Mouse (Mus musculus): ENCODE data around the gene Vax2. TPM values are rescaled to one million over a fixed set of nuclear protein-coding genes. Genes with fewer than 3 reads are reported as not detected.
A peak's percentile ranks its signal among the peaks of the same experiment; 100 is the strongest.

Gene Vax2
- polyA plus RNA-seq, 1 experiment = not detected

DNA sequence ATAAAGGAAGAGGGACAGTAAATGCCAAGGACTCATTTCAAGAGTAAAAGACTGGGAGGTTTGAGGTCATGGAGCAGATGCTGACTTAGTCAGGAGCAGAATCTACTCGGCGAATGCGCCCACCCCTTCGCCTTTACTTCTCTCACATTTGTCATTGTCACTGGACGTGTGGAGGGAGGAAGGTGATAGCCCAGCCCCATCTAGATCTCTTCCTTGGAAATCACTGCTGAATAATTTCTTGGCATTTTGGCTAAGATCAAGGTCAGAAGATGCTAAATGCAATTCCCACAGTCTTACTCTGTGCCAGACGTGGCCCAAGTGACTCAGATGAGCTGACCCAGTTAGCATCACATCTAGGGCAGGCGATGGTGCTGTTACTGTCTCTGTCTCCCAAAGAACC lies 67.2 kb downstream of the Vax2 start:
- WGBS = 81% methylated on average over 7 of the region's 7 CpGs
- Histone ChIP-seq H3K4me1 (ENCODE audit: control insufficient read depth, insufficient read depth, low read length) (no peaks in the 10 kb centered on the region; the same call in 1 of the 2 replicates), H3K27ac (ENCODE audit: control insufficient read depth, insufficient read depth, low read depth, low read length, poor library complexity) (no peak overlapping the region), H3K4me3 (replicated peaks; ENCODE audit: control insufficient read depth, low read depth, low read length) (no peak overlapping the region)
- TF ChIP-seq POLR2A (IDR thresholded peaks at IDR 0.05; ENCODE audit: borderline replicate concordance, control insufficient read depth, low read depth, low read length) (no peak), CTCF (IDR thresholded peaks at IDR 0.05; ENCODE audit: control insufficient read depth, insufficient read depth, low read length) (no peak)

DNA sequence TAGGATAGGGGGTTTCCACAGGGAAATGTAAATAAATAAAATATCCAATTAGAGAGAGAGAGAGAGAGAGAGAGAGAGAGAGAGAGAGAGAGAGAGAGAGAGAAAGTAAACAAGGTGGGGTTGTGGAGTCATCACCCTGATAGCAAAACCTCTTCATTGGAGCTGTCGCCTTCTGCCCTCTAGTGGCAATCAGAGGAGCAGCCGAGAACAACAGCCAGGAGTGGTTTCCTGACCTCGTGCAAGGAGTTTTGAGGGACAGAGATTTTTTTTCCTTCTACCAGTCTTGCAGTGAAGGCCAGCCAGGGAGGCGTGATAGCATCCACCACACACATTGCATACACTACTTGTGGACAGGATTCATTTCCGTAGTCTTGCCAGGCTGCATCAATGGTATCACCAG lies 68.0 kb downstream of the Vax2 start:
- WGBS = 10% methylated on average over 5 of the region's 5 CpGs
- Histone ChIP-seq H3K4me3 (replicated peaks; ENCODE audit: control insufficient read depth, low read depth, low read length) (no peak overlapping the region), H3K27ac (ENCODE audit: control insufficient read depth, insufficient read depth, low read depth, low read length, poor library complexity) (no peak overlapping the region), H3K4me1 (ENCODE audit: control insufficient read depth, insufficient read depth, low read length) (no peaks in the 10 kb centered on the region; the same call in 1 of the 2 replicates)
- no peak for TF ChIP-seq POLR2A (IDR thresholded peaks at IDR 0.05; ENCODE audit: borderline replicate concordance, control insufficient read depth, low read depth, low read length)
- peak; percentile 77 for TF ChIP-seq CTCF (IDR thresholded peaks at IDR 0.05; ENCODE audit: control insufficient read depth, insufficient read depth, low read length)

DNA sequence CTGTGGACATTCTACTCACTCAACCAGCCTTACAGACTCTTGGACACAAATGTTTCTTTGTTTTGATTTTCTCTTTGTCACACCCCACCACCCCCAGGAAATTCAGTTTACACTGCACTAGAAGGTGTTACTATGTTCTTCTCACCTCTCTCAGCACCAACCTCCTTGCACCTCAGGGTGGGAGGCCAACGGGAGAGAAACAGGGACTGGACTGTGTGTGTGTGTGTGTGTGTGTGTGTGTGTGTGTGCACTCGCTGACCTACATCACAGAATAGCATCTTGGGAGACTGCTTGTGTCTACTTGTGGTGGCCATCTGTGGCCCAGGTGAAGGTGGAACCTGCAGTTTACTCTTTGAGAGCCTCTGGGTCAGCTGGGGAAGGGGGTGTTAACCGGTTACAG lies 75.4 kb downstream of the Vax2 start:
- Histone ChIP-seq H3K4me3 (replicated peaks; ENCODE audit: control insufficient read depth, low read depth, low read length) (no peak overlapping the region), H3K27ac (ENCODE audit: control insufficient read depth, insufficient read depth, low read depth, low read length, poor library complexity) (no peak overlapping the region), H3K4me1 (ENCODE audit: control insufficient read depth, insufficient read depth, low read length) (no peaks in the 10 kb centered on the region; the same call in 1 of the 2 replicates)
- TF ChIP-seq POLR2A (IDR thresholded peaks at IDR 0.05; ENCODE audit: borderline replicate concordance, control insufficient read depth, low read depth, low read length) (no peak), CTCF (IDR thresholded peaks at IDR 0.05; ENCODE audit: control insufficient read depth, insufficient read depth, low read length) (no peak)
- 77% methylated on average over 3 of the region's 3 CpGs for WGBS

Other genes with a start within 250 kb of the Vax2 start
- 24.0 and 38.4 TPM in 2 replicates for gene Dguok, start 204.3 kb upstream of the Vax2 start, polyA plus RNA-seq (2011; ENCODE audit: insufficient read depth, insufficient read length, low replicate concordance, missing spikeins)
- gene Actg2, start 175.0 kb upstream of the Vax2 start, polyA plus RNA-seq (2011; ENCODE audit: insufficient read depth, insufficient read length, low replicate concordance, missing spikeins) = 3.2 TPM in 1 of 2 replicates, not detected in the other
- gene Stambp, start 138.5 kb upstream of the Vax2 start, polyA plus RNA-seq (2011; ENCODE audit: insufficient read depth, insufficient read length, low replicate concordance, missing spikeins) = 5.0 and 14.6 TPM in 2 replicates
- 1.6 TPM in 1 of 2 replicates, not detected in the other for gene Clec4f, start 55.1 kb upstream of the Vax2 start, polyA plus RNA-seq (2011; ENCODE audit: insufficient read depth, insufficient read length, low replicate concordance, missing spikeins)
- gene Cd207, start 33.4 kb upstream of the Vax2 start, polyA plus RNA-seq (2011; ENCODE audit: insufficient read depth, insufficient read length, low replicate concordance, missing spikeins) = not detected in 2 replicates
- gene Atp6v1b1, start 31.7 kb downstream of the Vax2 start, polyA plus RNA-seq (2011; ENCODE audit: insufficient read depth, insufficient read length, low replicate concordance, missing spikeins) = not detected in 2 replicates
- not detected in 2 replicates for gene Ankrd53, start 51.4 kb downstream of the Vax2 start, polyA plus RNA-seq (2011; ENCODE audit: insufficient read depth, insufficient read length, low replicate concordance, missing spikeins)
- gene Tex261, start 64.5 kb downstream of the Vax2 start, polyA plus RNA-seq (2011; ENCODE audit: insufficient read depth, insufficient read length, low replicate concordance, missing spikeins) = 23.5 and 30.4 TPM in 2 replicates
- gene Nagk, start 83.7 kb downstream of the Vax2 start, polyA plus RNA-seq (2011; ENCODE audit: insufficient read depth, insufficient read length, low replicate concordance, missing spikeins) = 35.4 and 59.8 TPM in 2 replicates
- 3.0 and 9.7 TPM in 2 replicates for gene Paip2b, start 120.5 kb downstream of the Vax2 start, polyA plus RNA-seq (2011; ENCODE audit: insufficient read depth, insufficient read length, low replicate concordance, missing spikeins)
- gene Zfp638, start 155.8 kb downstream of the Vax2 start, polyA plus RNA-seq (2011; ENCODE audit: insufficient read depth, insufficient read length, low replicate concordance, missing spikeins) = 31.7 and 64.9 TPM in 2 replicates